Mouse (Mus musculus) C2C12 (cell line): ENCODE measurements around the gene Slc6a4.

Experiments used
- CEBPB ChIP-seq: IDR thresholded peaks from one replicate; pipeline ENCODE4 v1.6.1; 2011; ENCODE audit warnings: low read depth, mild to moderate bottlenecking, control low read depth, moderate library complexity
- CTCF ChIP-seq: IDR thresholded peaks from one replicate; pipeline ENCODE4 v1.5.1; 2011; ENCODE audit not compliant: control insufficient read depth, insufficient read depth, insufficient read length
- MAX ChIP-seq: IDR thresholded peaks from one replicate; pipeline ENCODE4 v1.6.1; 2011; ENCODE audit warnings: mild to moderate bottlenecking, control low read depth
- MYOD1 ChIP-seq: IDR thresholded peaks from one replicate; pipeline ENCODE4 v1.6.1; 2011; ENCODE audit warnings: low read depth; ENCODE audit not compliant: control insufficient read depth, insufficient read length
- MYOG ChIP-seq: IDR thresholded peaks from one replicate; pipeline ENCODE4 v1.6.1; 2011; ENCODE audit not compliant: control insufficient read depth, insufficient read length; ENCODE audit errors: extremely low read depth

GRCm38 (mm10) chr11:77005881-77006280 lies 7.5 kb downstream of the Slc6a4 start:
- no peak for TF ChIP-seq CTCF
- no peak for TF ChIP-seq MAX
- TF ChIP-seq CEBPB: no peak
- no peak for TF ChIP-seq MYOD1
- TF ChIP-seq MYOG: no peak
